Mouse (Mus musculus) small intestine, adult 2 months (tissue): ENCODE results near the gene Dst. TPM values are rescaled to one million over a fixed set of nuclear protein-coding genes. Genes with fewer than 3 reads are reported as not detected.

Experiments used
- H3K27ac ChIP-seq: fragments of 200-500 bp; 2 replicates; pipeline ENCODE4 v1.5.1; 2012; ENCODE audit warnings: low read depth, low read length, control low read depth, inconsistent platforms; ENCODE audit not compliant: insufficient read depth
- H3K27me3 ChIP-seq: fragments of 200-500 bp; 2 replicates; pipeline ENCODE4 v1.6.1; 2012; ENCODE audit warnings: mild to moderate bottlenecking, moderate library complexity, low read length, inconsistent platforms; ENCODE audit not compliant: control insufficient read depth, insufficient read depth
- H3K36me3 ChIP-seq: fragments of 200-500 bp; 2 replicates; pipeline ENCODE4 v1.6.1; 2012; ENCODE audit warnings: mild to moderate bottlenecking, low read length, control low read depth, inconsistent platforms; ENCODE audit not compliant: control insufficient read depth, insufficient read depth
- H3K4me1 ChIP-seq: fragments of 200-500 bp; 2 replicates; pipeline ENCODE4 v1.6.1; 2012; ENCODE audit warnings: low read length, inconsistent platforms, mixed read lengths; ENCODE audit not compliant: control insufficient read depth, insufficient read depth, insufficient read length
- H3K4me3 ChIP-seq: fragments of 200-500 bp; 2 replicates; pipeline ENCODE4 v1.5.1; 2012; ENCODE audit warnings: low read depth, mild to moderate bottlenecking, control low read depth, inconsistent platforms, low read length, moderate library complexity
- CTCF ChIP-seq: fragments of 200-500 bp; IDR thresholded peaks from 2 replicates; pipeline ENCODE4 v1.5.1; 2012; ENCODE audit warnings: low read depth, mild to moderate bottlenecking, control low read depth, inconsistent platforms, low read length, moderate library complexity, mixed read lengths; ENCODE audit not compliant: insufficient replicate concordance, insufficient read length; ENCODE audit errors: extremely low read depth
- POLR2A ChIP-seq: fragments of 200-500 bp; IDR thresholded peaks from 2 replicates; pipeline ENCODE4 v1.6.1; 2012; ENCODE audit warnings: low read depth, mild to moderate bottlenecking, control low read depth, inconsistent platforms, low read length, moderate library complexity
- WGBS: fragments of 180-500 bp; shearing (Covaris S2); methylation state at CpG from one replicate; pipeline ENCODE4 v1.1.7; 2018; 5-methylcytosine and 5-hydroxymethylcytosine counted together
- polyA plus RNA-seq: library from polyadenylated mRNA; depleted of rRNA; stranded (reverse); fragments of >200 nt; gene quantifications from 2 replicates; pipeline ENCODE4 v1.2.3, GENCODE M21; 2012

The Dst gene
- polyA plus RNA-seq, 1 experiment: 31.9 TPM

DNA sequence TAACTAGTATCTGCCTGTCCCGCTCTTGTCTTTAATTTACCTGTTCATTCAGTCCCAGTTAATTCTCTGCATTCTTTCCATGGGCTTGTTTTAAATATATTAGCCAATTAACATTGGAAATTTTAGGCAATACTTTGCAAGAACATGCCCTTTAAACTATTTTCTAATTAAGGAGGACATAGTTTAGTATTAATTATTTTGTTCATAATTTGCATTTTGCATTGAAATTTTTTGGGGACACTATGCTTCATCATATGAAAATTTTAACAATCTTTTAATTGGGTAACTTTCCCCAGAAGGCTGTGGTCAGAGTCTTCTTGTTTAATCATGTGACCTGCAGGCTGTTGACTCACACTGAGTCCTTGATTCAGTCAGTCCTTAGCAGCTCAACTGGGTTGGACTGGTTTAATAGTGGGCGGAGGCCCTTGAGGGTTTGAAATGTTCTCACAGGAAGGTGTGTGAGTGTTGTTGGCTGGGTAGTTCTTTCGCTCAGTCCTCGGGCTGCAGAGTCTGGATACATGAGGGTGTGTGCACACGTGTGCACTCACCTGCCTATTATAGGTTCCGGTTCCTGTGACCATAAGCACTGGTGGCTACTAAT lies 231.9 kb downstream of the Dst start:
- TF ChIP-seq POLR2A (no peak), CTCF (no peak)
- Histone ChIP-seq H3K4me1 (peaks cover 23% of the 10 kb centered on the region), H3K36me3 (no peaks in the 10 kb centered on the region), H3K27ac (no peak overlapping the region), H3K4me3 (no peak overlapping the region), H3K27me3 (no peaks in the 10 kb centered on the region)
- 37% methylated on average over 6 of the region's 6 CpGs for WGBS

DNA sequence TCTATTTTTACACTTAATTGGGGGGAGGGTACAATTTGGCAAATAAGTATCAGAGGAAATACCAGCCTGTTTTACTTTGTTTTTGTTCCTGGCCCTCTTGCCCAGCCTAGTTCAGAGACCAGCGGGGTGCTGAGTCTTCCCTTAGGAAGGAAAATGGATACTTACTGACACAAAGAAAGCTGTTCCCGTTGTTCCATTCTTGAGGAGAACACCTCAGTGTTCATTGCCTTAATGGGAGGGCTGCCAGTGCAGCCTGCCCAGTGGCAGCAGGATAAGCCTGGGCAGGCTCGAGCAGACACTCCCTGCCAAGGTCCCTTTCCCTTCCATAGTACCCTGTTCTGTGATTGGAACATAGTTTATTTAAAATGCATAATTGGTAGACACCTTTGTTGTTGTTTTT lies 232.7 kb downstream of the Dst start:
- Histone ChIP-seq H3K36me3 (no peaks in the 10 kb centered on the region), H3K4me3 (no peak overlapping the region), H3K27ac (no peak overlapping the region), H3K27me3 (no peaks in the 10 kb centered on the region), H3K4me1 (peaks cover 19% of the 10 kb centered on the region)
- no peak for TF ChIP-seq POLR2A
- no peak for TF ChIP-seq CTCF
- 34% methylated on average over 3 of the region's 3 CpGs for WGBS

DNA sequence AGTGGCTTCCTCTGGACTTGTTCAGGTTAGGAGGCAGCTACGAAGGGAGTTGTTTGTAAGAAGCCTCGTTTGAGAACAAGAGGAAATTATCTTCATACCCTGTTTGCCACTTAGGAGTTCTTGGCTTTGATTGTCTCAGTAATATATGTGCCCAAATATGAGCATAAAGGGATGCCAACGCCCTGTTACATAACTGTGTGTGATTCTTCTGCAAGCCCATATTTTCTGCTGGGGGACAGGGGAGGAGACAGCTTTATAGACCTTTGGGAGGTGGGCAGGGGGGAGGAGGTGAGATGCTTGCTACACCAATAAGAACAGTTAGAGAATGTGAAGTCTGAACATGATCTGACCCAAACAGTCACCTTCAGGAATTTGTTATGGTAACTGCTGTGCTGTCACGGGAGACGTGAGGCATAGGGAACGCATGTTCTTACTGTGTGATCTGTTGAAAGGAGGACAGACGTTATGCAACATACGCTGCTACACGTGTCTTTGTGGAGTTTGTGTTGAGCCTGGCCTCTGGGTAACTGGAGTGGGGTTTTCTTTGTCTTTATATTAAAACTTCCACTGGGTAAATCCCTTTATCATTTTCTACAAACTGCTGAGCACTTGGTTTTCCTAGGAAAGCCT lies 235.0 kb downstream of the Dst start:
- TF ChIP-seq CTCF (no peak), POLR2A (no peak)
- H3K27ac ChIP-seq: no peak overlapping the region
- peaks cover 13% of the 10 kb centered on the region for H3K4me1 ChIP-seq
- H3K36me3 ChIP-seq: no peaks in the 10 kb centered on the region
- H3K4me3 ChIP-seq: no peak overlapping the region
- H3K27me3 ChIP-seq: no peaks in the 10 kb centered on the region
- WGBS: 73% methylated on average over 9 of the region's 9 CpGs

DNA sequence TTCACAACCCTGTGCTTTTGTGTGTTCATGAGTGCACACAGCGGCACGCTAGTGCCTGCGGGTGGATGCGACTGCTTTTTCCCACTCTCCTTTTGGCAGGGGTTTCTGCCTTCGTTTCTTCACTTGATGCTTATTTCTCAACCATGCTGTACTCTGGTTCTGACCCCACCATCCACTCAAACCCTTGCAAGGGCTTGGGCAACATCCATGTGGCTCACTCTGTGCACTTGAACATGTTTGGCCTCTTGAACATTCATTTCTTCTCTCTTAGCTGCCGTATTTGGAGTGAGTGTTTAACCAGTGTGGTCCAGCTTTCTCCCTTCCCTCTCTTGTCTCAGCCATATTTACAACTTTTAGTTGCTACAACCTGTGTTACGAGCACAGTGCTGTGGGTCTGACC lies 236.8 kb downstream of the Dst start:
- Histone ChIP-seq H3K27ac (no peak overlapping the region), H3K4me3 (no peak overlapping the region), H3K27me3 (no peaks in the 10 kb centered on the region), H3K36me3 (no peaks in the 10 kb centered on the region), H3K4me1 (peaks cover 9% of the 10 kb centered on the region)
- 87% methylated on average over 7 of the region's 7 CpGs for whole genome bisulfite sequencing
- TF ChIP-seq CTCF: no peak
- no peak for TF ChIP-seq POLR2A

DNA sequence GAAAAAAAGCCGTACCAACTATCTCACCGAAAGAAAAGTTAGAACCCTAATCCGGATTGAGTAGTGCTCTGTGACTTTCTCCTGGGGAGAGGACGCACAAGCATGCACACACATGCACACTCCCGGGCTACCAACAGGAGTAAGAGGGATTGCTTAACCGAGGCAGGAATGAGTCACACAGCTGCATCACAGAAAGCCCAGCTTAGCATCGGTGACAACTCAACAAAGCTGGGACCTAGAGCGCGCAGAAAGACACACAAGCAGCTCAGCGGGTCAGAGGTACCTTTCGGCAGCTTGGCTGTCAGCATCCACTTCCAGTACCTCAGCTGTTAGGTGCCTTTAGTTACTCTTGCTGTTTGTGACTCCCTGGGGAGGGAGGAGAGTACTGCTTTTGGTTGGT lies 240.0 kb downstream of the Dst start:
- 94% methylated on average over 11 of the region's 11 CpGs for whole genome bisulfite sequencing
- Histone ChIP-seq H3K27ac (no peak overlapping the region), H3K4me3 (no peak overlapping the region), H3K36me3 (peaks cover 2% of the 10 kb centered on the region; the same call in 1 of the 2 replicates), H3K4me1 (0 out of 2 replicates have a peak, but pooled peaks cover 2% of the 10 kb centered on the region), H3K27me3 (no peaks in the 10 kb centered on the region)
- no peak for TF ChIP-seq POLR2A

DNA sequence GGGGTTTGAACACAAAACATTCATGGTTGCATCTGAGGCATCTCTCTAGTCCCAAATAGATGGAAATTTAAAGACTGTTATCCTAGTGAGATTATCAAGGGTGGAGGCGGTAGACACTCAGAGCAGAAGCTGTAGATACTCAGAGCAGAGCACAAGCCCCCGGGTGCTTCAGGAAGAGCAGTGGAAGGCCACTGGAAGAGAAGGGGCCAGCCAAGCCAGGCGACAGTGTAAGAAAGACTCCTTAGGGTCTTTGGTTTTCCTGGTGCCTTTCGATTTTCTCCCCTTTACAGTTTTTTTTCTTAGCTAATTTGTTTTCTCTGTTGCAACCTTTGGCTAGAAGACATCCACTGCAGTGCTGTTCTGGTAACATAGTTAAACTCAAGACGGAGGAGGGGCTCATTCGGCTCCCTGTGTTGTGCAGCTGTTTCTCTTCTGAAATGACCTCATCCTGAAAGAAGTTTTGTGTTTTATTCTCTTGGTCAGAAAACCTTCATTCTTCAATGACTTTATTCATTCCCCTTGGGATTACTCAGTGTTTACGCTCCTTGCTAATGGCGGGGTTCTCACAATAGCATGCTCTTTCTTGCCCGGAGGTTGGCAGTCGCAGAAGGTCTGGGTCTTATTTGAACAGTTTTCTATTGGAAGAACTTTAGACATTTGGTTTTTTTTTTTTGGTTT lies 242.5 kb downstream of the Dst start:
- 73% methylated on average over 10 of the region's 10 CpGs for WGBS
- TF ChIP-seq CTCF: no peak
- no peak for TF ChIP-seq POLR2A
- Histone ChIP-seq H3K27me3 (no peaks in the 10 kb centered on the region; the same call in 1 of the 2 replicates), H3K36me3 (peaks cover 11% of the 10 kb centered on the region; the same call in 1 of the 2 replicates), H3K4me3 (no peak overlapping the region), H3K27ac (no peak overlapping the region), H3K4me1 (no peaks in the 10 kb centered on the region)

DNA sequence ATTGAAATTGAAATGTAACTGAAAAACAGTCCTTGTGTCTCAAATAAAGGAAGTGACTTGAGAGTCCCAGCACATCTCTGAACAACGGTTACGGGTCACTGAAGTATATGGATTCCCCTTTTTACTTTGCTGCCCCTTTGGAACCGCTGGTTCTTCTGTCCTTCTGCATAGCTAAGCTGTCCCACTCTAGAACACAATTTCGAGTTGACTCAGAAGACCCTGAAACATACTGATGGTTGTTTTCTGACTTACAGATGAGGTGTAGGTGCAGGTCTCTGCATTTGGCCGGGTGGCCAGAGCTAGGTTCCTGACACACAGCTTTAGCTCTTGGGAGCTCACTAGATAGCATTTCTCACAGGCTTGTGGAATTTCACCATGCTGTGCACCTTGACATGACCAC lies 244.7 kb downstream of the Dst start:
- TF ChIP-seq CTCF (no peak), POLR2A (no peak)
- 86% methylated on average over 5 of the region's 5 CpGs for WGBS
- H3K27me3 ChIP-seq: no peaks in the 10 kb centered on the region; the same call in 1 of the 2 replicates
- H3K27ac ChIP-seq: no peak overlapping the region
- no peaks in the 10 kb centered on the region for H3K4me1 ChIP-seq
- no peak overlapping the region for H3K4me3 ChIP-seq
- H3K36me3 ChIP-seq: peaks cover 13% of the 10 kb centered on the region; the same call in 1 of the 2 replicates
